Mouse (Mus musculus): ENCODE measurements around the gene Dnah2. TPM values are rescaled to one million over a fixed set of nuclear protein-coding genes. Genes with fewer than 3 reads are reported as not detected.
"Not testable (repeated sequence)": the region's sequence is repeated elsewhere in the genome, so short reads cannot be mapped to it uniquely, and the experiment has no call there.

Dnah2 gene
- polyA plus RNA-seq, 1 experiment from 2014 or later = 1.4 TPM

GRCm38 (mm10) chr11:69543598-69543997 lies 5.3 kb downstream of the Dnah2 start:
- Histone ChIP-seq H3K9ac (no peak overlapping the region), H3K36me3 (no peaks in the 10 kb centered on the region), H3K27me3 (no peaks in the 10 kb centered on the region), H3K27ac (peak overlapping the region; percentile 52; the same call in 1 of the 2 replicates), H3K4me2 (replicated peaks) (no peak overlapping the region), H3K9me3 (replicated peaks) (no peaks in the 10 kb centered on the region), H3K4me1 (peaks cover 36% of the 10 kb centered on the region), H3K4me3 (no peak overlapping the region)
- no peak for ATAC-seq (ENCODE audit: low FRiP score)
- 10% methylated on average over 3 of the region's 3 CpGs for WGBS

- not testable (repeated sequence) for H3K9me3 ChIP-seq (replicated peaks); ATAC-seq (ENCODE audit: low FRiP score); H3K4me3 ChIP-seq; H3K27me3 ChIP-seq; H3K4me2 ChIP-seq (replicated peaks); H3K27ac ChIP-seq; H3K9ac ChIP-seq; H3K36me3 ChIP-seq
- 57% methylated on average over 1 of the region's 3 CpGs for WGBS
- peaks cover 18% of the 10 kb centered on the region for H3K4me1 ChIP-seq
These were observed 7.2 kb downstream of the Dnah2 start for GRCm38 (mm10) chr11:69541741-69542140.

- no peaks in the 10 kb centered on the region for H3K27me3 ChIP-seq
- H3K4me1 ChIP-seq = peaks cover 10% of the 10 kb centered on the region
- no peak overlapping the region for H3K4me3 ChIP-seq
These were observed 8.2 kb downstream of the Dnah2 start for GRCm38 (mm10) chr11:69540700-69541099.

GRCm38 (mm10) chr11:69534990-69535389 lies 13.9 kb downstream of the Dnah2 start:
- Histone ChIP-seq H3K4me2 (replicated peaks) (no peak overlapping the region), H3K4me1 (no peaks in the 10 kb centered on the region), H3K4me3 (no peak overlapping the region), H3K36me3 (no peaks in the 10 kb centered on the region), H3K27me3 (no peaks in the 10 kb centered on the region), H3K9ac (no peak overlapping the region), H3K27ac (no peak overlapping the region), H3K9me3 (replicated peaks) (no peaks in the 10 kb centered on the region)
- WGBS = 70% methylated on average over 1 of the region's 1 CpGs
- no peak for ATAC-seq (ENCODE audit: low FRiP score)

More at GRCm38 (mm10) chr11:69540700-69541099, 8.2 kb downstream of the Dnah2 start:
- Histone ChIP-seq H3K4me2 (replicated peaks) (no peak overlapping the region), H3K9ac (no peak overlapping the region), H3K27ac (no peak overlapping the region), H3K9me3 (replicated peaks) (no peaks in the 10 kb centered on the region), H3K36me3 (no peaks in the 10 kb centered on the region)
- WGBS = 94% methylated on average over 2 of the region's 2 CpGs
- ATAC-seq (ENCODE audit: low FRiP score) = no peak

- no peak overlapping the region for H3K27ac ChIP-seq
- ATAC-seq (ENCODE audit: low FRiP score) = no peak
These were observed 16.3 kb downstream of the Dnah2 start for GRCm38 (mm10) chr11:69532480-69533150.

GRCm38 (mm10) chr11:69530755-69531154 lies 18.2 kb downstream of the Dnah2 start:
- H3K27ac ChIP-seq; H3K36me3 ChIP-seq; H3K9me3 ChIP-seq (replicated peaks); H3K9ac ChIP-seq; H3K4me3 ChIP-seq; ATAC-seq (ENCODE audit: low FRiP score); H3K27me3 ChIP-seq; H3K4me2 ChIP-seq (replicated peaks): not testable (repeated sequence)
- H3K4me1 ChIP-seq = peaks cover 17% of the 10 kb centered on the region
- 86% methylated on average over 6 of the region's 6 CpGs for WGBS

More at GRCm38 (mm10) chr11:69532480-69533150, 16.3 kb downstream of the Dnah2 start:
- Histone ChIP-seq H3K27me3 (no peaks in the 10 kb centered on the region), H3K4me1 (peaks cover 5% of the 10 kb centered on the region), H3K9ac (no peak overlapping the region), H3K4me2 (replicated peaks) (no peak overlapping the region), H3K36me3 (no peaks in the 10 kb centered on the region), H3K4me3 (no peak overlapping the region), H3K9me3 (replicated peaks) (no peaks in the 10 kb centered on the region)
- WGBS = 76% methylated on average over 7 of the region's 7 CpGs

GRCm38 (mm10) chr11:69530281-69530680 lies 18.6 kb downstream of the Dnah2 start:
- not testable (repeated sequence) for H3K4me3 ChIP-seq; H3K9me3 ChIP-seq (replicated peaks); H3K27me3 ChIP-seq; H3K27ac ChIP-seq; H3K4me2 ChIP-seq (replicated peaks); H3K36me3 ChIP-seq; ATAC-seq (ENCODE audit: low FRiP score); H3K9ac ChIP-seq
- WGBS = 94% methylated on average over 3 of the region's 3 CpGs
- H3K4me1 ChIP-seq = peaks cover 17% of the 10 kb centered on the region

GRCm38 (mm10) chr11:69528031-69528390 lies 20.9 kb downstream of the Dnah2 start:
- 68% methylated on average over 4 of the region's 4 CpGs for WGBS
- Histone ChIP-seq H3K27me3 (no peaks in the 10 kb centered on the region), H3K27ac (peak overlapping the region; percentile 95), H3K36me3 (no peaks in the 10 kb centered on the region), H3K4me1 (peaks cover 17% of the 10 kb centered on the region), H3K4me2 (replicated peaks) (no peak overlapping the region), H3K9me3 (replicated peaks) (no peaks in the 10 kb centered on the region), H3K4me3 (no peak overlapping the region), H3K9ac (no peak overlapping the region)
- ATAC-seq (ENCODE audit: low FRiP score) = 0 out of 2 replicates have a peak, but pooled peaks have one; percentile 22

- Histone ChIP-seq H3K27me3 (no peaks in the 10 kb centered on the region), H3K9me3 (replicated peaks) (no peaks in the 10 kb centered on the region), H3K4me3 (peak overlapping the region; percentile 20), H3K36me3 (no peaks in the 10 kb centered on the region), H3K4me1 (peaks cover 17% of the 10 kb centered on the region), H3K9ac (peak overlapping the region; percentile 59), H3K4me2 (replicated peaks) (peak overlapping the region; percentile 49), H3K27ac (peak overlapping the region; percentile 95)
- peak; percentile 75 for ATAC-seq (ENCODE audit: low FRiP score)
- WGBS = 3% methylated on average over 30 of the region's 30 CpGs
These were observed 21.5 kb downstream of the Dnah2 start for GRCm38 (mm10) chr11:69527098-69528030.

- Histone ChIP-seq H3K9me3 (replicated peaks) (no peaks in the 10 kb centered on the region), H3K4me1 (peaks cover 17% of the 10 kb centered on the region), H3K9ac (peak overlapping the region; percentile 59), H3K4me3 (0 out of 2 replicates have a peak overlapping the region, but pooled peaks have one; percentile 20), H3K36me3 (no peaks in the 10 kb centered on the region), H3K27me3 (no peaks in the 10 kb centered on the region), H3K27ac (peak overlapping the region; percentile 95), H3K4me2 (replicated peaks) (peak overlapping the region; percentile 49)
- WGBS = 20% methylated on average over 4 of the region's 4 CpGs
- ATAC-seq (ENCODE audit: low FRiP score) = 0 out of 2 replicates have a peak, but pooled peaks have one; percentile 38
These were observed 22.3 kb downstream of the Dnah2 start for GRCm38 (mm10) chr11:69526631-69527030.

- no peak for ATAC-seq (ENCODE audit: low FRiP score)
- peaks cover 17% of the 10 kb centered on the region for H3K4me1 ChIP-seq
- no peaks in the 10 kb centered on the region for H3K36me3 ChIP-seq
- H3K27ac ChIP-seq = no peak overlapping the region
- no peak overlapping the region for H3K4me3 ChIP-seq
- no peaks in the 10 kb centered on the region for H3K27me3 ChIP-seq
- WGBS = 87% methylated on average over 9 of the region's 9 CpGs
- no peaks in the 10 kb centered on the region for H3K9me3 ChIP-seq (replicated peaks)
- H3K9ac ChIP-seq = no peak overlapping the region
- no peak overlapping the region for H3K4me2 ChIP-seq (replicated peaks)
These were observed 23.2 kb downstream of the Dnah2 start for GRCm38 (mm10) chr11:69525661-69526060.

- Histone ChIP-seq H3K9ac (no peak overlapping the region), H3K4me2 (replicated peaks) (no peak overlapping the region), H3K4me1 (peaks cover 17% of the 10 kb centered on the region), H3K4me3 (no peak overlapping the region), H3K36me3 (no peaks in the 10 kb centered on the region), H3K27me3 (no peaks in the 10 kb centered on the region), H3K9me3 (replicated peaks) (no peaks in the 10 kb centered on the region), H3K27ac (no peak overlapping the region)
- no peak for ATAC-seq (ENCODE audit: low FRiP score)
- 89% methylated on average over 4 of the region's 4 CpGs for WGBS
These were observed 25.3 kb downstream of the Dnah2 start for GRCm38 (mm10) chr11:69523651-69524050.
